Mouse (Mus musculus) gonadal fat pad, adult 2 months (tissue): ENCODE data around the gene Cul1. TPM values are rescaled to one million over a fixed set of nuclear protein-coding genes. Genes with fewer than 3 reads are reported as not detected.
"Not testable (repeated sequence)": the region's sequence is repeated elsewhere in the genome, so short reads cannot be mapped to it uniquely, and the experiment has no call there.

Experiments
- DNase-seq: peaks from one replicate; pipeline ENCODE4 v3.0.0-alpha.2; 2012; ENCODE audit warnings: low read depth
- polyA plus RNA-seq: library from polyadenylated mRNA; depleted of rRNA; stranded (reverse); fragments of >200 nt; gene quantifications from 2 replicates; pipeline ENCODE4 v1.2.3, GENCODE M21; 2012; rRNA removed

Cul1 gene
- polyA plus RNA-seq, result 37.8 and 39.3 TPM in 2 replicates

DNA sequence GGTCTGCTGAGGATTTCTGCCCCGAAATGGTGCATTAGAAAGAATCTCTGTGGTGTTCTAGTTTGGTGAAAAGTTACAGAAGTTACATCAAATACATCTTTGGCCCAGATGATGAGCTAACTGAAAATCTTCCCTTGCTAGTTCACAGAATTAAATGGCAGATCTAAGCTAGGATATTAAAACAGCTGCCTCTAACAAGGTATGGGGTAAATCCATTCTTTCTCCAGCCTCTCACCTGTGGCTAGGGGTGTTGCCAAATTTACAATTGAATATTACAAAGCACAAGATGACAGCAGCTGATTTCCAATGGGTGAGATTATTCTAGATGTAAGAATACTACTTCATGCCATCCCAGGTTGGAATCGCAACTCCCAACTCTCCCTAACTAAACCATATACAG, at the start of gene Cul1:
TSS of gene Cul1 (plus strand) at position 301 of the 400 bp plus-strand sequence.
- no peak for DNase-seq

DNA sequence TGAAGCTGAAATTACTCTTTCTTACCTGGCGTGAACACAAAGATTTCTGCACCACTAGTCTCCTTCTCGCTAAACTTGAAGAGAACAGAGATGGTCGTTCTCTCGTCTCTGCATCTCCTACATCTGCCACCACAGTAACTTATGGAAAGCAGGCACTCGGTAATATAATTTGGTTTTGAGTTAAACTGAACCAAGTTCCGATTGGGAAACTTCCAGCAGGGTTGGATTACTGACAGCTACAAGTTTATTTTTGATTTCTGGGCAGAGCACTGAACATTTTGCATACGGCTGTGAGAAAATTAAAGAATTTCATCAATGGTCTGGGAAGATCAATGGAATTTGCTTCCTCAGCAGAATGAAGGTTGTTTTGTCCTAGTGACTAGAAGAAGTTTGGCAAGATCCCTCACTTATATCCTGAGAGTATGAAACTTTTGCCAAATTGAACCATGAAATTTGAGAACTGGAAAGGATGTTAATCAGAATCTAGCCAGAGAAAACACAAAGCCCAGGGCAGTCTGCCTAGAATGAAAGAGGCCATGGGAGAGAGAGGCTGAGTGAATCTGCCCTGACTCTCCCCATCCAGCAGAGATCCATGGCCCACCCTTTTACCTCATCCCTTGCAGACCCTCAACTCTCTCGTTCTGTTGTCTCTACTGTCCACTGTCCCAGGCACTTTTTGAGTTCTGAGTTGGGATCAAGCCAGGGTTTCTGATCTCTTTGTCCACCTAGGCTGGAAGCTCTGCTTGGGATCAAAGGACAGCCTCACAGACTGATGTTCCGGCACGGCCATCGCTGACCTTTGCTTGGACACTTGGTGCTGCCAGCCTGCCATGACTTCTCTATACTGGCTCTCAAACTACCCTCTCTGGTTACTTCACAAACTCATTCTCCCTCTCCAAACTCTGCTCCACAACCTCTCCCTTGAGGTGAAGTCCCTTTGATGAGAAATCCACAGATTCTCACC, 48.5 kb upstream of the Cul1 start:
- no peak for DNase-seq

DNA sequence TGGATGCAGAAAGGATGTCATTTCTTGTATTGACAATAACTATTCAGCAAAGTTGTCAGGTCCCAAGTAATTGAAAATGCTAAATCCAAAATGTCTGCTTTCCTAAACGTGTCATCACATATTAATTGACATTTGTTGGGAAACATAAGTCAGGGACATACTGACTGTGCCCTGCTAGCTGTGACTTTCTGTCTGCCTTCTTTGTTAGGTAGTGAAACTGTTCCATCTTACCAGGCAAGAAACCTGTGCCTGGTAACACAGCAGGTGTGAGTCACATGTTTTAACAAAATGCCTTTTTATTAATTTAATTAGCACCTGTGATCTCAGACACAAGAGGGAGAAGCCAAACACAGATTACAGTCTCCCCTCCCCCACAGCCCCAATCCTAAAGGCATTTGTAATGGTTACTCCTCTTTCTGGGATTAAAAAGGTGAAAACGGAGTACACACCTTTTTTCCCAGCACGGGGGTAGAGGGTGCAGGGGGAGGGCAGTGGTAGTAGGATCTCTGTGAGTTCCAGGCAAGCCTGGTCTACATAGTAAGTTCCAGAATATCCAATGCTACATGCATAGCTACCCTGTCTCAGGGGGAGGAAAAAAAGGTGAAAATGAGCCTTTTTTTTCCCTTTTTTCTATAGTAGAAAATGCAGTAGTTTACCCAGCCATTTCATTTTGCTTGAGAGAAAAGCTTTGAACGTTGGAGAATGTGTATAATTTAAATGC, 40.2 kb upstream of the Cul1 start:
- no peak for DNase-seq

DNA sequence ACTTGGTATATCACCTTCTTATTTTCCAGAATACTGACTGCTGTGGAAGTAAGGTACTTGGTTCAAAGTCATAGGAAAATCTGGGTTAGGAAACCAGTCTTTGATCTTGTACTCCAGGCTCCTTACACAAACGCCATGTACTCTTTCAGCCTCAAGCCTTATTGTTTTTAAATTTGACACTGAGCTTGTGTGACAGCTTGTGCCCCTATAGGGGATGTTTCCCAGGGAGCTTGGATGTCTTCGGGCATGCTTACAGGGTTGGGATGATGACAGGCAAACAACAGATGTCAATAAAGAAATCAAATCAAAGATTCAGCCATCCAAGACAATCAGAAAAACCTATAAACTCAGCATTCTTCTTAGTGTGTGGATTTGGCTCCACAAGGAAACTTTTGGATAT, 39.5 kb upstream of the Cul1 start:
- DNase-seq, result no peak

DNA sequence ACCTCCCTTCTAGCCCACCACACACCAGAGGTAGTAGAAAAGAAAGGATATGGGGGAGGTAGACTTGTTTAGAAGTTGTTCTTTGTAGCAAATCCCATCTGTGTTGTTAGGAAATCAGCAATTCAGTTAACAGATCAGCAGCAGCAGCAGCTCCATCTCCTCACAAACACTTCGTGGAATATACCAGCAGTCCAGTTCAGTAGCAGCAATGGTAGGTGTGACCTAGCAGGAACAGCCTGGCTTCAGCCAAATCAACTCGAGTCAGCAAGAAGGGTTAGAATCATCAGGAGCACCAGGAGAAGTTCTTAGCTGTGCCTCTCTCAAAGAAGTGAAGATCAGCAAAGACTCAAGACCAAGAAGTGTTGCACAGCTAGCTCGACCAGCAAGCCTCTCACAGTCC, 34.5 kb upstream of the Cul1 start:
- DNase-seq, result no peak

DNA sequence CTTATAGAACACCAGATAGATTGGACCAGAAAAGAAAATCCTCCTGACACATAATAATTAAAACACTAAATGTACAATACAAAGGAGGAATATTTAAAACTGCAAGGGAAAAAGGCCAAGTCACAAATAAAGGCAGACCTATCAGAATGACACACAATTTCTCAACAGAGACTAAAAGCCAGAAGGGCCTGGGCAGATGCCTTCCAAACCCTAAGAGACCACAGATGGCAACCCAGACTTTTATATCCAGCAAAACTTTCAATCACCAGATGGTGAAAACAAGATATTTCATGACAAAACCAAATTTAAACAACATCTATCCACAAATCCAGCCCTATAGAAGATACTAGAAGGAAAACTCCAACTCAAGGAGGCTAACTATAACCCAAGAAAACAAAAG, 33.0 kb upstream of the Cul1 start:
- no peak for DNase-seq

DNA sequence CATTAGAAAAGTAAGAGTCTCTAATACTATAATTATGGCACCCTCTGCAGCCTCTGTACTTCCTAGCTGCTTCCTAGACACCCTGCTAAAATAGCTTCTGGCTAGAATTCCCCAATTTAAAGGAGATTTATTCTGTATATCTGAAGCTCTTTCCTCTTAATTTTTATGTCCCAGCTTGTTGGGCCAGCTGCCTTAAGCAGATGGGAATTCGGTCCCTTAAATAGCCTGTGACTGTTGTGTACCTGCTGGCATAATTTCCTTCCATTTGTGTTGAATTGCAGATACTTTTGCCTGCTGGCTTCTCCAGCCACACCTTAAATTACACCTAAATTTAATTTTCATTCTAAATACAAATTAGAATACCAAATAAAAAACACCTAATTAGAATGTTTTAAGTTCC, 32.0 kb upstream of the Cul1 start:
- DNase-seq, result no peak

DNA sequence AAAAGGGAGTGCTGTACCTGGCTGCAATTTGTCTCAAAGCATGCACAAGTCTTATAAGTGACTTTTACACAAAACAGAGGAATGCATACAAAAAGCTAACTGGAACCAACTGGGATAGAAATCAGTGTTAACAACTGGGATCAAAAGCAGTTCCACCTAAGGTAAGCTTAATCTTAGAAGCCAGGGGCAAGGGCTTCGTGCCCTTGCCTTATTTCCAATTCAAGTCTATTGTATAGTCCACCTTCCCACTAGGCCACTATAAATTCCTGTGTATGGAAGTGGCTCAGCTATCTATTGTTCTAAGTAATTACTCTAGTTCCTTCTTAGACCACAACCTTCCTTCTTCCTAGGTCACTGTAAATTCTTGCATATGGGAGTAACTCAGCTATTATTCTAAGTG, 27.1 kb upstream of the Cul1 start:
- DNase-seq, result no peak

DNA sequence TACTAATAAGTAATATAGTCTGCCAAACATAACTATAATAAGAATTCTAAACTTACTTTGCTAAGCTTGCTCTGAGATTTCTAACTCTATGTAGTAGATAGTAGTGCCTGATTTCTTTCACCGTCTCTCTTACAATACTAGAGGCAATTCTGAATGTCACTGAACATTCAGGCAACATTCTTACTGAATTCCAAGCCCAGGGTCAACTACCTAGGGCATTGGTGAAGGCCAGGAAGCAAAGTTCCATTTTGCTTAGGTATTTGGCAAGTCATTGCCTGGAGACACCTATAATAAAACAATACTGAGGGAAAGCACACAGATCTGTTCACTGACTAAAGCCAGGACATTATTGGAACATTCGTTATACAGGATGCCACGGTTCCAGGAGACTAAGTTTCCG, 26.6 kb upstream of the Cul1 start:
- DNase-seq, result not testable (repeated sequence)

DNA sequence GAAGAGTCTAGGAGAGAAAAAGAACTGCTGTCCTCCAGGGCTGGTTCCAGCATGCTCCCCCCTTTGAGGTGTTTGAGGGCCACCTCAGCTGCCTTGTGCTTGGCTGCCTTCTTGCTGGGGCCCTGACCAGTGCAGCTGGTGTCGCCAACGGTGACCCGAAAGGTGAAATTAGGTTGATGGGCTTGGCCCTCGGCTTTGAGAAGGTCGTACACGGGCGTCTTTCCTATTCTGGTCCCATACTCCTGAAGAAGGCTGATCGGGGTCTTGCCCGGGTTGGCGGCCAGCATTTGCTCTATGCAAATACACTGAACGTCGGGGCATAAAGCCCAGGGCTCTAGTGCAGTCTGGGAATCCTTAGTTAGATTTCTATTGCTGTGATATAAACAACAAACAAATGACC, 20.4 kb upstream of the Cul1 start:
- not testable (repeated sequence) for DNase-seq

DNA sequence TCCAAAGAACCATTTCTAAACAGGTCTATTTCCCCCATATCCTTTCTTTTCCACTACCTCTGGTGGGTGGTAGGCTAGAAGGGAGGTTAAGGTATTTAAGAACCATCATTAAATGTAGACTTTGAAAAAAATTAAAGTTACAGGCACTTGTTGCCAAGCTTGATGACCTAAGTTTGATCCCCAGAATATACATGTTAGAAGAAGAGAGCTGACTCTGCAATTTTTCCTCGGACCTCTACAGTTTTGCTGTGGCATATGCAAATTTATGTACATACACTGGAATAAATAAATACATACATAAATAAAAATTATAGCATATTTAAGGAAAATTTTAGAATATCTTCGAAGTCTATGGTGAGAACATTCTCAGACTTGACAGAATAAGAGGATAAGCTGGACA, 13.1 kb upstream of the Cul1 start:
- DNase-seq, result no peak

DNA sequence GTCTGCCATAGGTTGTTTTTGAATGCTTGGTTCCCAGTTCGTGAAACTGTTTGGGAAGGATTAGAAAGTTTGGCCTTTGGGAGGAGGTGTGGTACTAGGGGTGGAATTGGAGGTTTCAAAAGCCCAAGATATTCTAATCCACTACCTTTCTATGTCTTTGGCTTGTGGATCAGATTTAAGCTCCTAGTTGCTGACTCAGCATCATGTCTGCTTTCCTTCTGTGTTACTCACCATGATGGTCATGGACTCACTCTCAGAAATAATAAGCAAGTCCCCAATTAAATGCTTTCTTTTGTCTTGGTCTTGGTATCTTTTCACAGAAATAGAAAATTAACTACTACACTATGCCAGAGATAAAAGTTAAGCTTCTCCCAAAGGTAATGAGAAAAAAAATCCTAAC, 5.5 kb upstream of the Cul1 start:
- no peak for DNase-seq

DNA sequence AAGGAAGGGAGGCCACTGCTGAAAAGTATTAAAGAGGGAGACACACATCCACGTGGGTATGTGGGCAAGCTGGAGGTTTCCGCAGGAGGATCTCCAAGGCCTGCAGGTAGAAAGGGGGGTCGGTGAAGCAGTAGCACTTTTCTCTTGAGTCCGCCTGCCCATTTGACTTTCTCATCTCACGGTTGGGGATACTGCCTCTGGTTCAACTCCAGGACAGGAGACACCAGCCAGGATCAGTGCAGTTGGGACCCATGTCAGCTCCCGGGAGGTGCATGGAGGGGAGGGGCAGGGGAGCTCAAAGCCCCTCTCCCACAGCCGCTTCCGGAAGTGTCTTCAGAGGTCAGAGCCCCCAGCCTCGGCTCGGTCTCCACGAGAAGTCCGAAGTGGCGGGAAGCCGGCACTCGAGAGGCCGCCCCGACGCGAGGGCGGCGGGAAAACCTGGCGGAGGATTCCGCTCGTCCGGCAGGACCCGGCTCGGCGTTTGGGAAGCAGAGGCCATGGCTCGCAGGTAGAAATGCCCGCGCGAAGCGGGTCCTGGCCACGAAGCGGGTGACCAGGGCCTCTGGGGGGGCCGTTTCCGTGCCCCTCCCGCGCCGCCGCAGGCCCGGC, 428 bp downstream of the Cul1 start:
- DNase-seq, result no peak

DNA sequence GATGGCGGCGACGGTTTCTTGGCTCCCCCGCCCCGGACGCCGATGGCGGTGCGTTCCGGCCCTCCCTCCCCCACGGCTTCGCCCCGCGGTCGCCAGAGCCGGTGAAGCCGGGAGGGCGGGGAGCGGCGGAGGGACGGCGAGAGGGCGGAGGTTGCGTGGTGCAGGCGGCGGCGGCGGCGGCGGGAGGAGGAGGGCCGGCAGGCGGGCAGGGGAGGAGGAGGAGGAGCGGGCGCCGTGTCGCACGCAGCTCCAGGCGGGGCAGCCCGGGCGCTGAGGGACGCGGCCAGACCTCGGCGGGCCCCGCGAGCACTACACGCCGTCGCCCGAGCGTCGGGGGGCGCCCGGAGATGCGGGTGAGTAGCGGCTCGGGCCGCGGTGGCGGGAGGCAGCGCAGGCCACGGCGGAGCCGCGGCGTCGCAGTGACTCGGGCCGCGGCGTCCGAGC, 955 bp downstream of the Cul1 start:
- no peak for DNase-seq

DNA sequence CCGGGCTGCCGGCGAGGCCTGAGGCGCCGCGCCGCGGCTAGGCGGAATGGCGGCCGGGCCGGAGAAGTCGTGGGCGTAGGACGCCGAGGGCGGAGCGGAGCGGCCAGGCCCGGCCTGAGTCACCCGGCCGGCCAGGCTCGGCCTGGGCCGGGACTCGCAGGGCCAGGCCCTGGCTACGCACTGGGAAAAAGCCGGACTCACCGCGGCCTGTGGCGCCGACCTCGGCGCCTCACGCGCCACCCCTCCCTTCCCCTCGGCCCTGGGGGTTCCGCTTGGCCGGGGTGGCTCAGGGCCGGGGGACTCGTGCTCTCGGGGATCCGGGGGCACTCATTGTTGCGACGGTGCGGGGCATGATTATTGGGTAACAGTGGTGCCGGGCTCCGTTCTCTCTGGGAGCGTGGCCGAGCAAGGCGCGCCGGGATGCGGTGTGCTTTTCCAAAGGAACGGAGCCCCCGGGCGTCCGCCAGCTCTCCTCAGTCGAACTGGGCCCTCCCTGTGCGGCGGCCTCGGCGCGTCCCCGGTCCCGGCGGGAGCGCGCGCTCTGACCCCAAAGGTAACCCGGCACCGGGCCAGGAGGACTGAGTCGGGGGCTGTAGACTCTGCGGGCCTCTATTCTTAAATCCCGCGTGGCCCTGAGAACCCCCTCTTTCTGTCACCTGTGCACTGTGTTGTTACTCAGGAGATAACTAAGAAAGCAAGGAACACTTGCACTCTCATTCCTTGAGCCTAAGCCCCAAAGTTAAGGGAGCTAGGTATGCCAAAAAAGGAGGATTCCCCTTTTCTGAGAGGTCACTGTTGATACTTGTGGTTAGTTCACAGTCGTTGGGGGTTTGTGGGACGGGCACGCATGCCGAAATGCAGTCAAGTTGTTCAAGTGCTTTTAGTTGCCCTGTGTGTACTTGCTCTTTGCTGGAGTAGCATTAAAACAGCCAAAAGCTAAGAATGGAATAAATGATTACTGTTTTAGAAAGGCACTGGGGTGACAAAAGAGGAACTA, 1.7 kb downstream of the Cul1 start:
- DNase-seq, result no peak

DNA sequence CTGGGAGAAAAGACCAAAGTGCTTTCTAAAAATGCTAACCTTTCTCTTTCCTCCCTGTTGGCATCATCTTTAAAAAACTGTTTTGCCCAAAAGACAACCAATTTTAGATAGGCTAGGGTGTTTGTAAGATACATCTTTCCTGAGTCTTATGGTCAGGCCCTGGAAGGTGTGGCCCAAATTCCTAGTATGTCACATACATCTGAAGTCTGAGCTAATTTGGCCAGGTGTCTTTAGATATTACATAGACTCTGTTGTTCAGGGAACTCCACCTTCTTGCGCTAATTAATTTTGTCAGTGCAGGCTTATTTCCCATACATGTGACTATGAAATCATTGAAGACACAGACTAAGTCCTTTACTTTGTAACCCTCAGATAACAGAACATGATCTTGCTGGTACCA, 2.6 kb downstream of the Cul1 start:
- no peak for DNase-seq

DNA sequence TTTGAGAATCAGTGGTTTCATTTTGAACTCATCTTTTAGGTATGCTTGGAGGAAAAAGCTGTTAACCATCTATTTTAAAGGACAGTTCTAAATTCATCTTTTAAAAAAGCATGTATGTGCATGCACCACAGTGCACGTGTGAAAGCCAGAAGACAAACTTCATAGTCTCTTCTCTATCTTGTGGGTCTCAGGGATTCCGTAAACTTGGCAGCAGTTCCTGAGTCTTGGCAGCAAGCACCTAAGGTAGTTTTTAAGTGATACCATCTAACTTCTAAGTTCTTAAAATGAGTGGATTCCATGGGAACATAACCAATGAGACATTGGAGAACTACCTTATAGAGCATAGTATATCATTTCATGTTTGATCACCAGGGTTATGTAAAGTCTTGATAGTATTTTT, 3.7 kb downstream of the Cul1 start:
- DNase-seq, result no peak

DNA sequence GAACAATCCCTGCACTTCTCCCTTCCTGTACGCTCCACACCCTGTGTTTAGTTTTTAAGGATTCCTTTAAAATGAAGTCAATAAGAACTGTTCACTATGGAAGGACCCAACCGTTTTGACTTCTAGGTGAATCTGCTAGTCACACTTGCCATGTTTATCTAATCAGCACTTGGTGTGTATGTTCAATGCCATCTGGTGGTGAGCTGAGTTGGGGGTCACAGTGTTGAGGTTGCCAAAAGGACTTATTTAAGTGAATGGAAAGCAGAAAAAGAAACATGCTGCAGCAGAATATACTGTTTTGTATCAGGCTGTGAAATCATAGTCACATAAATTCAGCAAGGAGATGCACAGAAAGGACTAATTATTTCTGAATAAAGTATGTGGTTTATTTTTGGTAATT, 12.2 kb downstream of the Cul1 start:
- DNase-seq, result no peak

DNA sequence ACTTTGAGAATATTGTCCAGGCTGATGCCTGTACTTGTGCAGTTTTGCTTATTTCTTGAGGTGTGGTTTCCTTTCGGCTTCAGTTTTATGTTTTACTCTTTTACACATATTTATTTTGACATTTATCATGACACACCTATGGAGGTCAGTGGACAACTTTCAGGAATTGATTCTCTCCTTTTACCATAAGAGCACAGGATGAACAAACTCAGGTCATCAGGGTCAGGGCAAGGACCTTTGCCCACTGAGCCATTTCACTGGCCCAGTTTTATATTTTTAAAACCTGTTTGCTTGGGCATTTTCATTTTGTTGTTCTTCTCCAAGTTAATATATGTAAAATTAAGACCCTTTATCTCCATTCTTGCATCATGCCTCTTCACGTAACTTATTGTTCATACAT, 13.3 kb downstream of the Cul1 start:
- no peak for DNase-seq

DNA sequence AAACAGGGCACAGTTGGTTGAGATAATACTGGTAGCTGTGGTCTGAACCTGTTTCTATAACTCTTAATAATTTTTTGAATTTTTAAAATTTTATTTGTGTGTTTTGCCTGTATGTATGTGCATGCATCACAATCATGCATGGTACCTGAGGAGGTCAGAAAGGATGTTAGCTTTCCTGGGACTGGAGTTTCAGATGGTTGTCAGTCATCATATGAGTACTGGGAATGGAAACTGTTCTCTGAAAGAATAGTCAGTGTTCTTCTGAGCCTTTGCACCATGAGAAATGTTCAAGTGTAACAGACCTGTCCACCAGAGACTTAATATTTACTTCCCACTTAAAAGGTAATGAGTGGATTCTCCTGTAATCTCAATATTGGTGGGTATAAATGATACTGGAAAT, 13.9 kb downstream of the Cul1 start:
- no peak for DNase-seq

DNA sequence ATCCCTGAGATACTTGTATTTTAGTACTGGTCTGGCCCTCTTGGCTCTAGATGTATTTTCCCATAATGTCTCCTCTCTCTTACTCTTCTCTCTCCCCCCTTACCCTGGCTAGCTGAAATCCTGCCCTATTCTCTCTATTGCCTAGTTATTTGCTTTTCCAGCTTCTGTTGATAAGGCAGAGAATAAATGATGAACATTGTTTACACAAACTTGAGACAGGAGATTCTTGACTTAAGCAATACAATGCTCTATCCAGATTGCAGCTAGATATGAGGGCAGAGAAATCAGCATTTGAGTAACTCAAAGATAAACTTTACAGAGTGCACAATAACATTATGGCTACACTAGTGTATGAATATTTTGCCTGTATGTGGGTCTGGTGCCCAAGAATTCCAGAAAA, 16.6 kb downstream of the Cul1 start:
- DNase-seq, result no peak
